Mouse (Mus musculus) liver, postnatal 0 days (tissue): ENCODE data around the gene Klkb1.

Experiments used
- CTCF ChIP-seq: sonication (generic); IDR thresholded peaks from 2 replicates; pipeline ENCODE4 v1.5.1; 2016; ENCODE audit warnings: antibody characterized with exemption, low read depth
- EP300 ChIP-seq: IDR thresholded peaks from 2 replicates; pipeline ENCODE4 v1.6.1; 2016; ENCODE audit warnings: antibody characterized with exemption, low read depth, mild to moderate bottlenecking

- TF ChIP-seq CTCF (no peak), EP300 (no peak)
These were observed 13.7 kb upstream of the Klkb1 start, which contains the start of gene Gm45753 for GRCm38 (mm10) chr8:45308366-45308765.
